Mouse (Mus musculus) left cerebral cortex, adult 2 months (tissue): ENCODE measurements around the gene Spock1. TPM values are rescaled to one million over a fixed set of nuclear protein-coding genes. Genes with fewer than 3 reads are reported as not detected.

Experiments
- DNase-seq, 2 experiments: peaks; one replicate each; pipeline ENCODE4 v3.0.0; 2021 to 2022; ENCODE audit warnings: low spot score in 2 of 2, mixed read lengths in 1 of 2; ENCODE audit errors: extremely low spot score in 1 of 2
- H3K27ac ChIP-seq: fragments of 200-600 bp; 2 replicates; pipeline ENCODE4 v1.8.1; 2022
- H3K4me3 ChIP-seq: fragments of 200-600 bp; 2 replicates; pipeline ENCODE4 v1.8.1; 2022
- CTCF ChIP-seq: fragments of 200-600 bp; IDR thresholded peaks from 2 replicates; pipeline ENCODE4 v1.8.1; 2022; ENCODE audit warnings: antibody characterized with exemption, mild to moderate bottlenecking, moderate library complexity
- intact Hi-C: fragments of 180-260 bp; cut with DNase I; formaldehyde crosslinking; loops from one replicate; pipeline ENCODE4 v1.15.1; 2025
- total RNA-seq, 2 experiments: library from RNA; stranded (reverse); gene quantifications; 2 replicates each; pipeline ENCODE4 v1.2.3; 2021

The Spock1 gene
- total RNA-seq, 2 experiments from 2014 or later, result 276 to 279 TPM

- H3K27ac ChIP-seq, result peak overlapping the region; percentile 96
These were observed 485 bp downstream of the Spock1 start for GRCm38 (mm10) chr13:57907428-57908265.

GRCm38 (mm10) chr13:57894597-57894996, 13.5 kb downstream of the Spock1 start:
- Histone ChIP-seq H3K4me3 (no peak overlapping the region), H3K27ac (no peak overlapping the region)
- DNase-seq, result no peak
- no peak for TF ChIP-seq CTCF
- intact Hi-C loops, result no loop called here

More at GRCm38 (mm10) chr13:57907428-57908265, 485 bp downstream of the Spock1 start:
- no peak for TF ChIP-seq CTCF
- no peak for DNase-seq
- peak overlapping the region; percentile 86 for H3K4me3 ChIP-seq
- intact Hi-C loops, result loop anchor here (2.0 to 10.0 kb wide), 8 partner anchors 61 to 627 kb away; no protein-coding TSS in a partner anchor

- no peak for TF ChIP-seq CTCF
- intact Hi-C loops, result no loop called here
- no peak for DNase-seq
- H3K4me3 ChIP-seq, result no peak overlapping the region
- H3K27ac ChIP-seq, result no peak overlapping the region
These were observed 18.4 kb downstream of the Spock1 start for GRCm38 (mm10) chr13:57889708-57890107.

- intact Hi-C loops, result no loop called here
- Histone ChIP-seq H3K27ac (no peak overlapping the region), H3K4me3 (no peak overlapping the region)
- no peak for TF ChIP-seq CTCF
- DNase-seq, result no peak
These were observed 19.1 kb downstream of the Spock1 start for GRCm38 (mm10) chr13:57889050-57889449.

GRCm38 (mm10) chr13:57879817-57880216, 28.3 kb downstream of the Spock1 start:
- no peak for TF ChIP-seq CTCF
- Histone ChIP-seq H3K4me3 (no peak overlapping the region), H3K27ac (peak overlapping the region; percentile 77; the same call in 1 of the 2 replicates)
- peak in 1 of 2 experiments; percentile 52 for DNase-seq
- intact Hi-C loops, result loop anchor here (5.0 kb wide), 1 partner anchor 43 kb away; no protein-coding TSS in a partner anchor

- intact Hi-C loops, result loop anchor here (5.0 kb wide), 1 partner anchor 41 kb away; no protein-coding TSS in a partner anchor
- no peak overlapping the region for H3K4me3 ChIP-seq
- no peak overlapping the region; the same call in 1 of the 2 replicates for H3K27ac ChIP-seq
- no peak for TF ChIP-seq CTCF
- no peak for DNase-seq
These were observed 29.3 kb downstream of the Spock1 start for GRCm38 (mm10) chr13:57878797-57879196.

- DNase-seq, result no peak
- TF ChIP-seq CTCF, result no peak
- H3K4me3 ChIP-seq, result no peak overlapping the region
- intact Hi-C loops, result loop anchor here (5.0 kb wide), 1 partner anchor 40 kb away; no protein-coding TSS in a partner anchor
- H3K27ac ChIP-seq, result peak overlapping the region; percentile 55; the same call in 1 of the 2 replicates
These were observed 30.4 kb downstream of the Spock1 start for GRCm38 (mm10) chr13:57877782-57878181.

GRCm38 (mm10) chr13:57876966-57877365, 31.2 kb downstream of the Spock1 start:
- no peak for TF ChIP-seq CTCF
- no peak for DNase-seq
- no peak overlapping the region for H3K4me3 ChIP-seq
- peak overlapping the region; percentile 55; the same call in 1 of the 2 replicates for H3K27ac ChIP-seq
- intact Hi-C loops, result loop anchor here (5.0 kb wide), 1 partner anchor 40 kb away; no protein-coding TSS in a partner anchor

GRCm38 (mm10) chr13:57870058-57870457, 38.1 kb downstream of the Spock1 start:
- no peak overlapping the region for H3K4me3 ChIP-seq
- peak overlapping the region; percentile 74 for H3K27ac ChIP-seq
- intact Hi-C loops, result no loop called here
- no peak for DNase-seq
- TF ChIP-seq CTCF, result no peak

- no peak for DNase-seq
- intact Hi-C loops, result no loop called here
- Histone ChIP-seq H3K4me3 (no peak overlapping the region), H3K27ac (no peak overlapping the region)
- no peak for TF ChIP-seq CTCF
These were observed 40.5 kb downstream of the Spock1 start for GRCm38 (mm10) chr13:57867586-57867985.

- H3K27ac ChIP-seq, result no peak overlapping the region; the same call in 1 of the 2 replicates
- intact Hi-C loops, result no loop called here
- no peak for TF ChIP-seq CTCF
- no peak overlapping the region for H3K4me3 ChIP-seq
- DNase-seq, result no peak
These were observed 43.1 kb downstream of the Spock1 start for GRCm38 (mm10) chr13:57865029-57865428.

- Histone ChIP-seq H3K27ac (no peak overlapping the region), H3K4me3 (no peak overlapping the region)
- no peak for TF ChIP-seq CTCF
- intact Hi-C loops, result no loop called here
- no peak for DNase-seq
These were observed 49.6 kb downstream of the Spock1 start for GRCm38 (mm10) chr13:57858491-57858890.
